Mouse (Mus musculus): ENCODE measurements around the gene Srsf10. TPM values are rescaled to one million over a fixed set of nuclear protein-coding genes. Genes with fewer than 3 reads are reported as not detected.
A peak's percentile ranks its signal among the peaks of the same experiment; 100 is the strongest.

Gene Srsf10
- polyA plus RNA-seq, 1 experiment from 2014 or later: 264 TPM

GRCm38 (mm10) chr4:135889146-135889883, 33.8 kb downstream of the Srsf10 start:
- Histone ChIP-seq H3K4me2 (ENCODE audit: low read depth, low read length) (no peak overlapping the region), H3K27ac (ENCODE audit: low read length) (no peak overlapping the region), H3K9ac (ENCODE audit: low read length) (no peak overlapping the region), H3K36me3 (ENCODE audit: control insufficient read depth, insufficient read depth, low read length) (no peaks in the 10 kb centered on the region), H3K4me3 (ENCODE audit: low read length) (no peak overlapping the region), H3K4me1 (replicated peaks; ENCODE audit: control insufficient read depth, insufficient read depth, low read length) (no peaks in the 10 kb centered on the region; the same call in 1 of the 2 replicates), H3K27me3 (ENCODE audit: control insufficient read depth, insufficient read depth, low read depth, low read length) (no peaks in the 10 kb centered on the region), H3K9me3 (ENCODE audit: control insufficient read depth, low read length) (no peaks in the 10 kb centered on the region)
- no peak; the same call in 1 of the 2 replicates for ATAC-seq (ENCODE audit: low read depth)
- WGBS: 76% methylated on average over 7 of the region's 7 CpGs

- Histone ChIP-seq H3K4me3 (ENCODE audit: low read length) (no peak overlapping the region), H3K9ac (ENCODE audit: low read length) (no peak overlapping the region), H3K4me2 (ENCODE audit: low read depth, low read length) (no peak overlapping the region), H3K36me3 (ENCODE audit: control insufficient read depth, insufficient read depth, low read length) (no peaks in the 10 kb centered on the region), H3K4me1 (replicated peaks; ENCODE audit: control insufficient read depth, insufficient read depth, low read length) (no peaks in the 10 kb centered on the region), H3K27me3 (ENCODE audit: control insufficient read depth, insufficient read depth, low read depth, low read length) (no peaks in the 10 kb centered on the region), H3K9me3 (ENCODE audit: control insufficient read depth, low read length) (no peaks in the 10 kb centered on the region), H3K27ac (ENCODE audit: low read length) (no peak overlapping the region)
- WGBS: 1% methylated on average over 4 of the region's 4 CpGs
- peak; percentile 91 for ATAC-seq (ENCODE audit: low read depth)
These were observed 34.3 kb downstream of the Srsf10 start for GRCm38 (mm10) chr4:135889884-135890283.

GRCm38 (mm10) chr4:135891539-135891938, 36.0 kb downstream of the Srsf10 start:
- H3K27me3 ChIP-seq (ENCODE audit: control insufficient read depth, insufficient read depth, low read depth, low read length): no peaks in the 10 kb centered on the region
- no peak overlapping the region for H3K4me2 ChIP-seq (ENCODE audit: low read depth, low read length)
- H3K4me1 ChIP-seq (replicated peaks; ENCODE audit: control insufficient read depth, insufficient read depth, low read length): no peaks in the 10 kb centered on the region
- 87% methylated on average over 2 of the region's 2 CpGs for WGBS
- no peak overlapping the region for H3K27ac ChIP-seq (ENCODE audit: low read length)
- no peak for ATAC-seq (ENCODE audit: low read depth)
- no peak overlapping the region for H3K4me3 ChIP-seq (ENCODE audit: low read length)
- H3K9ac ChIP-seq (ENCODE audit: low read length): no peak overlapping the region
- no peaks in the 10 kb centered on the region for H3K36me3 ChIP-seq (ENCODE audit: control insufficient read depth, insufficient read depth, low read length)
- H3K9me3 ChIP-seq (ENCODE audit: control insufficient read depth, low read length): no peaks in the 10 kb centered on the region

DNA sequence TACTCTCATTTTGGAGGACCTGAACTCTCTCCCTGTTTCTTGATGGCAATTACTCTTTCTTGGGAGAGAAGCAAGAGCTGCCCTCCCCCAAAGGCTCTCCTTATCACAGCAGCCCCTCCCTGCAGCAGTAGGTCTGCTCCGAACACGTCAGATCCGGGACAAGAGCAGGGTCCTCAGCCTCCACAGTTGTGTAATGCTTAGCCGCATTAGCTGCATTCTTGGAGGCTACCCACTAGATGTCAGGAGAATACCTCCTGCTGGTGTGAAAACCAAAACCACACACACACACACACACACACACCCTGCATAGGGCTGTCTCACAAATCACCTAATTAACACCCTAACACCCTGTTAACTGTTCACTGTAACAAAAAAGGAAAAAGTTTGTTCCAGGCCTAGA, 37.3 kb downstream of the Srsf10 start:
- no peak overlapping the region for H3K4me2 ChIP-seq (ENCODE audit: low read depth, low read length)
- WGBS: 21% methylated on average over 4 of the region's 4 CpGs
- ATAC-seq (ENCODE audit: low read depth): no peak
- H3K27me3 ChIP-seq (ENCODE audit: control insufficient read depth, insufficient read depth, low read depth, low read length): no peaks in the 10 kb centered on the region
- H3K27ac ChIP-seq (ENCODE audit: low read length): no peak overlapping the region
- H3K4me3 ChIP-seq (ENCODE audit: low read length): no peak overlapping the region
- H3K9ac ChIP-seq (ENCODE audit: low read length): no peak overlapping the region
- no peaks in the 10 kb centered on the region for H3K4me1 ChIP-seq (replicated peaks; ENCODE audit: control insufficient read depth, insufficient read depth, low read length)
- H3K9me3 ChIP-seq (ENCODE audit: control insufficient read depth, low read length): no peaks in the 10 kb centered on the region
- H3K36me3 ChIP-seq (ENCODE audit: control insufficient read depth, insufficient read depth, low read length): no peaks in the 10 kb centered on the region

DNA sequence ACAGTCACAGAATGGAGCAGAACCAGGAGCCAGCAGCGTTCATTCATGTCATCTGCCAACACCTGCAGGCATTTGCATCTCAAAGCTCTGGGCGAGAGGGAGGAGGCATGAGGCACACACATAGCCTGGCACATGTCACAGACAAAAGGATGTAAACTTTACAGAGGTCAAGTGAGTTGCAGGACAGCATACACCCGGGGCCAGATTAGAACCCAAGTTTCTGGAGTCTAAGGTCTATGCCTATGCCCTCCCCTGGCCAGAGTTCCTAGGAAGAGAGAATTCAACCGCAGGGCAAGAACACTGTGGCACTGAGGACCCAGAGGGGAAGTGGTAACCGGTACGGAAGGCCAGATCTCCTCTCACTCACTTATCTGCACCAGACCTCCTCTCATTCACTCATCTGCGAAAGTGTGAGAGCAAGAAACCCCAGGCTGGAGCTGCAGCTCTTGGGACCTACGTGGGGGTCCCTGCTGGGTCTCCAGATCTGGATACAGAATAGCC, 39.6 kb downstream of the Srsf10 start, which contains the start of gene Cnr2:
Cnr2 (plus strand) TSS at position 324 of the 501 bp plus-strand sequence.
- Histone ChIP-seq H3K9ac (ENCODE audit: low read length) (no peak within 1 kb of the TSS), H3K4me3 (ENCODE audit: low read length) (no peak within 1 kb of the TSS), H3K36me3 (ENCODE audit: control insufficient read depth, insufficient read depth, low read length) (no peaks in the 10 kb centered on the region), H3K9me3 (ENCODE audit: control insufficient read depth, low read length) (no peaks in the 10 kb centered on the region), H3K4me2 (ENCODE audit: low read depth, low read length) (no peak within 1 kb of the TSS), H3K27me3 (ENCODE audit: control insufficient read depth, insufficient read depth, low read depth, low read length) (no peaks in the 10 kb centered on the region), H3K4me1 (replicated peaks; ENCODE audit: control insufficient read depth, insufficient read depth, low read length) (no peaks in the 10 kb centered on the region), H3K27ac (ENCODE audit: low read length) (no peak within 1 kb of the TSS)
- ATAC-seq (ENCODE audit: low read depth): no peak
- 44% methylated on average over 8 of the region's 8 CpGs for WGBS

- Histone ChIP-seq H3K36me3 (ENCODE audit: control insufficient read depth, insufficient read depth, low read length) (no peaks in the 10 kb centered on the region), H3K4me3 (ENCODE audit: low read length) (no peak overlapping the region), H3K27ac (ENCODE audit: low read length) (no peak overlapping the region), H3K27me3 (ENCODE audit: control insufficient read depth, insufficient read depth, low read depth, low read length) (no peaks in the 10 kb centered on the region), H3K9me3 (ENCODE audit: control insufficient read depth, low read length) (no peaks in the 10 kb centered on the region), H3K4me1 (replicated peaks; ENCODE audit: control insufficient read depth, insufficient read depth, low read length) (no peaks in the 10 kb centered on the region), H3K9ac (ENCODE audit: low read length) (no peak overlapping the region), H3K4me2 (ENCODE audit: low read depth, low read length) (no peak overlapping the region)
- WGBS: 69% methylated on average over 6 of the region's 6 CpGs
- no peak for ATAC-seq (ENCODE audit: low read depth)
These were observed 40.6 kb downstream of the Srsf10 start for GRCm38 (mm10) chr4:135896157-135896556.

GRCm38 (mm10) chr4:135898380-135899049, 43.0 kb downstream of the Srsf10 start:
- no peak overlapping the region for H3K4me3 ChIP-seq (ENCODE audit: low read length)
- 49% methylated on average over 9 of the region's 9 CpGs for WGBS
- H3K27me3 ChIP-seq (ENCODE audit: control insufficient read depth, insufficient read depth, low read depth, low read length): no peaks in the 10 kb centered on the region
- no peak overlapping the region for H3K27ac ChIP-seq (ENCODE audit: low read length)
- no peaks in the 10 kb centered on the region for H3K9me3 ChIP-seq (ENCODE audit: control insufficient read depth, low read length)
- ATAC-seq (ENCODE audit: low read depth): peak; percentile 41; the same call in 1 of the 2 replicates
- no peaks in the 10 kb centered on the region for H3K36me3 ChIP-seq (ENCODE audit: control insufficient read depth, insufficient read depth, low read length)
- no peak overlapping the region for H3K9ac ChIP-seq (ENCODE audit: low read length)
- no peaks in the 10 kb centered on the region for H3K4me1 ChIP-seq (replicated peaks; ENCODE audit: control insufficient read depth, insufficient read depth, low read length)
- no peak overlapping the region for H3K4me2 ChIP-seq (ENCODE audit: low read depth, low read length)

- Histone ChIP-seq H3K4me1 (replicated peaks; ENCODE audit: control insufficient read depth, insufficient read depth, low read length) (no peaks in the 10 kb centered on the region), H3K36me3 (ENCODE audit: control insufficient read depth, insufficient read depth, low read length) (no peaks in the 10 kb centered on the region), H3K27ac (ENCODE audit: low read length) (no peak overlapping the region), H3K9me3 (ENCODE audit: control insufficient read depth, low read length) (no peaks in the 10 kb centered on the region), H3K4me3 (ENCODE audit: low read length) (no peak overlapping the region), H3K27me3 (ENCODE audit: control insufficient read depth, insufficient read depth, low read depth, low read length) (no peaks in the 10 kb centered on the region), H3K4me2 (ENCODE audit: low read depth, low read length) (no peak overlapping the region), H3K9ac (ENCODE audit: low read length) (no peak overlapping the region)
- ATAC-seq (ENCODE audit: low read depth): no peak
- 79% methylated on average over 7 of the region's 7 CpGs for WGBS
These were observed 43.5 kb downstream of the Srsf10 start for GRCm38 (mm10) chr4:135899050-135899448.

- Histone ChIP-seq H3K27me3 (ENCODE audit: control insufficient read depth, insufficient read depth, low read depth, low read length) (no peaks in the 10 kb centered on the region), H3K36me3 (ENCODE audit: control insufficient read depth, insufficient read depth, low read length) (no peaks in the 10 kb centered on the region), H3K4me1 (replicated peaks; ENCODE audit: control insufficient read depth, insufficient read depth, low read length) (no peaks in the 10 kb centered on the region), H3K27ac (ENCODE audit: low read length) (no peak overlapping the region), H3K4me2 (ENCODE audit: low read depth, low read length) (no peak overlapping the region), H3K4me3 (ENCODE audit: low read length) (no peak overlapping the region), H3K9me3 (ENCODE audit: control insufficient read depth, low read length) (no peaks in the 10 kb centered on the region), H3K9ac (ENCODE audit: low read length) (no peak overlapping the region)
- ATAC-seq (ENCODE audit: low read depth): no peak
- 74% methylated on average over 5 of the region's 5 CpGs for WGBS
These were observed 44.5 kb downstream of the Srsf10 start for GRCm38 (mm10) chr4:135900008-135900407.
